Mouse (Mus musculus): ENCODE data around the gene Ddx3x.
A peak's percentile ranks its signal among the peaks of the same experiment; 100 is the strongest.
"Not testable (repeated sequence)": the region's sequence is repeated elsewhere in the genome, so short reads cannot be mapped to it uniquely, and the experiment has no call there.

Gene Ddx3x

GRCm38 (mm10) chrX:13281329-13282088, 739 bp downstream of the Ddx3x start:
- peak; percentile 84 for DNase-seq

- DNase-seq, result no peak
Observed at GRCm38 (mm10) chrX:13282089-13282850, 1.5 kb downstream of the Ddx3x start.

- DNase-seq, result no peak
Observed at GRCm38 (mm10) chrX:13285772-13286171, 5.0 kb downstream of the Ddx3x start.

GRCm38 (mm10) chrX:13294505-13295228, 13.9 kb downstream of the Ddx3x start:
- no peak for DNase-seq

GRCm38 (mm10) chrX:13295229-13295571, 14.4 kb downstream of the Ddx3x start:
- DNase-seq, result no peak

- not testable (repeated sequence) for DNase-seq
Observed at GRCm38 (mm10) chrX:13296241-13296640, 15.5 kb downstream of the Ddx3x start.

- DNase-seq, result peak; percentile 40
Observed at GRCm38 (mm10) chrX:13306190-13306589, 25.4 kb downstream of the Ddx3x start.

GRCm38 (mm10) chrX:13311396-13311795, 30.6 kb downstream of the Ddx3x start:
- peak; percentile 54 for DNase-seq

GRCm38 (mm10) chrX:13329611-13330010, 48.8 kb downstream of the Ddx3x start:
- DNase-seq, result no peak

Data from lung, postnatal 36 days (tissue).